Mouse (Mus musculus) heart, postnatal 0 days (tissue): ENCODE results near the gene Mbnl2.

Experiments
- CTCF ChIP-seq: IDR thresholded peaks from 2 replicates; pipeline ENCODE4 v1.5.1; 2016; ENCODE audit warnings: antibody characterized with exemption, control low read depth, low read depth
- EP300 ChIP-seq: IDR thresholded peaks from 2 replicates; pipeline ENCODE4 v1.6.1; 2016; ENCODE audit warnings: antibody characterized with exemption, low read depth

DNA sequence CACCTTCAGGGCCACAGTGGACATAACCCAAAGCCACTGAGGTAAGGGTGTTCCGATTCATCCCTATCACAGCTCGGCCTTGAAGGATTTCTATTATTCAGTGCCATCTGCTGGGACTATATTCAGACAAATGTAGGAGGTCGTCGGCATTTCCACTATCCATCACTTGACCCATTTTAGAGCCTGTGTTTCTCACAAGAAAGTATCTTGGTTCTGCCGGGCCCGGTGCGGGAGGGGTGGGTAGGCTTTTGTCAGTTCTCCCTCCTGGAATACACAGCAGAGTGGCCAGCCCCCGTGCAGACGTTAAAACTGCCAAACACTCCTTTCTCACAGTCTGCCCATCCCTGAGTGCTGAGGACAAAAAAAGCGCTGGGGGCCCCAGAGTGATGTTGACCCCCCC is 134.4 kb downstream of the Mbnl2 start:
- TF ChIP-seq CTCF, result no peak
- no peak for TF ChIP-seq EP300
